Mouse (Mus musculus) midbrain, embryonic 16.5 days (tissue): ENCODE measurements around the gene Adam17. TPM values are rescaled to one million over a fixed set of nuclear protein-coding genes. Genes with fewer than 3 reads are reported as not detected.

Experiments
- ATAC-seq: fragments of 200-750 bp; cut with Nextera tagmentation; 2 replicates; pipeline ENCODE4 v1.8.0; 2017; ENCODE audit warnings: moderate TSS enrichment
- H3K27ac ChIP-seq: fragments of 300-500 bp; sonication (generic); 2 replicates; pipeline ENCODE4 v1.5.1; 2014; ENCODE audit warnings: mild to moderate bottlenecking, low read length, mixed read lengths
- H3K27me3 ChIP-seq: fragments of 300-500 bp; sonication (generic); 2 replicates; pipeline ENCODE4 v1.6.1; 2014; ENCODE audit warnings: low read depth, low read length, mixed read lengths; ENCODE audit not compliant: control insufficient read depth, insufficient read depth
- H3K36me3 ChIP-seq: fragments of 300-500 bp; sonication (generic); 2 replicates; pipeline ENCODE4 v1.6.1; 2014; ENCODE audit warnings: mild to moderate bottlenecking, low read length, moderate library complexity, mixed read lengths; ENCODE audit not compliant: control insufficient read depth, insufficient read depth
- H3K4me1 ChIP-seq: fragments of 300-500 bp; sonication (generic); 2 replicates; pipeline ENCODE4 v1.6.1; 2014; ENCODE audit warnings: mild to moderate bottlenecking, low read length, mixed read lengths; ENCODE audit not compliant: control insufficient read depth, insufficient read depth
- H3K4me2 ChIP-seq: fragments of 300-500 bp; sonication (generic); 2 replicates; pipeline ENCODE4 v1.6.1; 2014; ENCODE audit warnings: mild to moderate bottlenecking, low read length, mixed read lengths
- H3K4me3 ChIP-seq: fragments of 300-500 bp; sonication (generic); 2 replicates; pipeline ENCODE4 v1.5.1; 2014; ENCODE audit warnings: low read depth, mild to moderate bottlenecking, low read length, moderate library complexity, mixed read lengths
- H3K9ac ChIP-seq: fragments of 300-500 bp; sonication (generic); 2 replicates; pipeline ENCODE4 v1.6.1; 2014; ENCODE audit warnings: low read depth, low read length, mixed read lengths
- H3K9me3 ChIP-seq: fragments of 300-500 bp; sonication (generic); replicated peaks from 2 replicates; pipeline ENCODE4 v1.6.1; 2014; ENCODE audit warnings: mild to moderate bottlenecking, low read length, mixed read lengths; ENCODE audit not compliant: control insufficient read depth, poor library complexity, severe bottlenecking
- WGBS: fragments of 180-500 bp; shearing (Covaris S2); extraction: QIAGEN DNeasy Blood & Tissue Kit; methylation state at CpG from one replicate; pipeline ENCODE4 v1.1.7; 2014; 5-methylcytosine and 5-hydroxymethylcytosine counted together
- polyA plus RNA-seq: library from polyadenylated mRNA; unstranded; fragments of >200 nt; fragmentation: Nextera tagmentation; extraction: Ambion mirVana; gene quantifications from 2 replicates; pipeline ENCODE4 v1.2.1, GENCODE M21; 2015

Gene Adam17
- polyA plus RNA-seq, 1 experiment from 2014 or later, result 16.0 TPM

DNA sequence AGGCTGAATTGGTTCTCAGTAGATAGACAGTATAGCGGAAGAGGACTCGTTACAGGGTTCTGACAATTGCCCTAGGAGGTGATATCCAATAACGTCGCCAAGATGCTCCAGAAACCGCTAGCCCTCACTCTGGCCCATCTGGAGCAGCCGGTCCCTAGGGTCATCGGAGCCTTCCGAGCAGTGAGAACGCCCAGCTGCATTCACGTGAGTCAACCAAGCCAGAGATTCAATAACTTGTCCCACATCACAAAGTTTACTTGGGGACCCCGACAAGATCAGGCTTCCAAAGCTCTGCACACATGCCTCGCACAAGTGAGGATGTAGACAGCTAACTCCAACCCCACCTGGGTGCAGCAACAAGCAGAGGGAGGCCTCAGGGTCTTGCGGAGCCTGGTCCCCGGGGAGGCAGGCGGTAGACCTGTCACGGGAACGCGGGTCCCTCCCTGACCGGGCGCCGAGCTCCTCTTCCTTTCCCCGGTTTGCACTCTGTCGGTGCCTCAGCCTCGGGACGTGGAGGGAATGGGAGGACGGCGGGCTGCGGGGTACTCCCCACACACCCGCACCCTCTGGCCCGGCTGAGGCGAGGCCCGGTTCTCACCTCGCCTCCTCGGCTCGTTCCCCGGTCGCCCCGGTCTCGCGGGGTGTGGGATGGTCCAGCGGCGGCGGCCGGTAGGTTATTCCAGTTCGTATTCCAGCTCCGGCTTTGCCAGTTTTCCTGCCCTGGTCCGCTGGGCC, 87.8 kb downstream of the Adam17 start:
- peak overlapping the region; percentile 61 for H3K4me3 ChIP-seq
- H3K4me1 ChIP-seq, result peaks cover 31% of the 10 kb centered on the region
- under 1% methylated on average over 46 of the region's 47 CpGs for WGBS
- ATAC-seq, result no peak; the same call in 1 of the 2 replicates
- no peaks in the 10 kb centered on the region for H3K9me3 ChIP-seq
- no peaks in the 10 kb centered on the region for H3K27me3 ChIP-seq
- 0 out of 2 replicates have a peak, but pooled peaks cover 2% of the 10 kb centered on the region for H3K36me3 ChIP-seq
- peak overlapping the region; percentile 83 for H3K27ac ChIP-seq
- H3K4me2 ChIP-seq, result peak overlapping the region; percentile 93
- peak overlapping the region; percentile 84 for H3K9ac ChIP-seq

DNA sequence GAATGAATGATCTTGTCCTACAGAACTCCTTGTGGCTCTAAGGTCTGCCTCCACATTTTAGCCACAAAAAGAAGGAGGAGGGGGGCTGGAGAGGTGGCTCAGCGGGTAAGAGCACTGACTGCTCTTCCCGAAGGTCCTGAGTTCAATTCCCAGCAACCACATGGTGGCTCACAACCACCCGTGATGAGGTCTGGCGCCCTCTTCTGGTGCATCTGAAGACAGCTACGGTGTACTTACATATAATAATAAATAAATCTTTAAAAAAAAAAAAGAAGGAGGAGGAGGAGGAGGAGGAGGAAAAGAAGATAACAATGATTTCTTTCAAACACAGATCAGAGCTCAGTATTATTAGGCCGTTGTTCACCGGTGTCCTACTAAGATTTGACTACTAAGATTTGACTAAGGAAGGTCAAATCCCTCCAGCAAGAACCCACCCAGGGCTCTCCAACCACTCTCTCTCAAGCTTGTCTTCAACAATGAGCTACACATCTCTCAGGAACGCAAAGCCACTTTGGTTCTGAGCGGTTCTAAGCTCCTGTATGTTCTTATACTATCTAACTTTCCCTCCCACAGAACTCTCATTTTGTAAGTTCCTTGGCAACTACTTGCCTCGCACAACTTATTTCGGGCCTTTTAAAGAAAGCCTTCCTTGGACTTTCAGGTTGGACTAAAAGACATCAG, 88.5 kb downstream of the Adam17 start, which contains the start of gene Cpsf3:
Gene Cpsf3 (plus strand): TSS at position 631 of the 681 bp plus-strand sequence.
- Histone ChIP-seq H3K9me3 (no peaks in the 10 kb centered on the region), H3K4me3 (peak within 1 kb of the TSS; percentile 61), H3K36me3 (no peaks in the 10 kb centered on the region), H3K4me1 (peaks cover 31% of the 10 kb centered on the region), H3K9ac (peak within 1 kb of the TSS; percentile 84), H3K27ac (peak within 1 kb of the TSS; percentile 85), H3K4me2 (peak within 1 kb of the TSS; percentile 93), H3K27me3 (no peaks in the 10 kb centered on the region)
- no peak for ATAC-seq
- WGBS, result 58% methylated on average over 11 of the region's 11 CpGs

DNA sequence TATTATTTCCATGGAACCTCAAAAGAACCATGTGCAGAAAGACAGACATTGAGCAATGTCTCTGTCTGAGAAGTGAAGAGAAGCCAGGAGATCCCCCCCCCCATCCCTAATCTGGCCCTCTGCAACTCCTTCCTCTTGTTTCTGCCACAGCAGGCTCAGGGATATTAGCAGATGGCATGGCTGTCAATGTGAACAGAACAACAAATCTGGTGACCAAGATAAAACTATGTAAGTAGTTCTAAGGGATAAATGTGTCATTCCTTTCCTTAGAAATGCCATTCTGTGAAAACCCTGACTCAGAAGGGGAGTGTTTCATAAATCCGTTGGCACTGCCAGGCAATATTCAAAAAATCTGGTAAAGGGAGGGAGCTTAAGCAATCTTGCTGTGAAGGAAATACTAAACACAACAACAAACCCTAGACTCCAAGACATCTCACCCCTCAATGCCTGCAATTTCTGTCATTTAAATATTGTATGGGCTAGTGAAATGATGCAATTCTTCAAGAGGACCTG, 96.0 kb downstream of the Adam17 start:
- WGBS, result 81% methylated on average over 1 of the region's 1 CpGs
- no peak overlapping the region for H3K9ac ChIP-seq
- no peak for ATAC-seq
- no peak overlapping the region for H3K27ac ChIP-seq
- no peaks in the 10 kb centered on the region for H3K4me1 ChIP-seq
- H3K4me3 ChIP-seq, result no peak overlapping the region
- no peaks in the 10 kb centered on the region for H3K9me3 ChIP-seq
- H3K36me3 ChIP-seq, result no peaks in the 10 kb centered on the region
- no peaks in the 10 kb centered on the region for H3K27me3 ChIP-seq
- no peak overlapping the region for H3K4me2 ChIP-seq

DNA sequence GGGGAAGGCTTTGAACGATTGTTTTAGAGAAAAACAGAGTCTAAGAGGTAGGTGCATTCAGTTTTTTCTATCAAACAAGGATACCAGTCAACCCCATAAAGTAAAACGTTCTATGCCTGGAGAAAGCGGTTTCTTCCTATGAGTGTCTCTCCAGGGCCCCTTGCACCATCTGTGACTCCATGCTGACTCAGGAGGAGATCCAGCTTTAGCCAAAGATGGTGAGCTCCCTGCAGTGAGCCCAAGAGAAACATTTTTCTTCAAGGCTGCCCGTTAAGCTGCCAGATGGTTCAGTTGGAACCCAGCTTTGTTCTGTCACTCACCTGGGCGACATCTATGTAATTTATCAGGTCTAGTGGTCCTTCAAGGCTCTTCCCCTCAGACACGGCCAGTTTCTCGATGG, 99.0 kb downstream of the Adam17 start:
- WGBS, result 79% methylated on average over 7 of the region's 7 CpGs
- Histone ChIP-seq H3K4me3 (no peak overlapping the region), H3K36me3 (peaks cover 20% of the 10 kb centered on the region), H3K9ac (no peak overlapping the region), H3K4me1 (no peaks in the 10 kb centered on the region), H3K9me3 (no peaks in the 10 kb centered on the region), H3K27ac (no peak overlapping the region), H3K4me2 (no peak overlapping the region), H3K27me3 (no peaks in the 10 kb centered on the region)
- no peak for ATAC-seq

Other genes starting within 250 kb of the Adam17 start
- 89.5 and 91.3 TPM in 2 replicates for gene Cpsf3, start 88.2 kb downstream of the Adam17 start, polyA plus RNA-seq
- gene Itgb1bp1, start 87.3 kb downstream of the Adam17 start, polyA plus RNA-seq, result 32.4 and 35.0 TPM in 2 replicates
- 29.2 and 32.5 TPM in 2 replicates for gene Iah1, start 57.2 kb downstream of the Adam17 start, polyA plus RNA-seq
- gene Ywhaq, start 44.0 kb upstream of the Adam17 start, polyA plus RNA-seq, result 1,279 and 1,291 TPM in 2 replicates